Mouse (Mus musculus): ENCODE results near the gene Dmrt1. TPM values are rescaled to one million over a fixed set of nuclear protein-coding genes. Genes with fewer than 3 reads are reported as not detected.

Dmrt1 gene
- polyA plus RNA-seq, 1 experiment, result not detected

- H3K27ac ChIP-seq (ENCODE audit: insufficient read depth, low read depth, low read length), result no peak overlapping the region
- TF ChIP-seq CTCF (IDR thresholded peaks at IDR 0.05; ENCODE audit: low read depth, low read length) (no peak), POLR2A (IDR thresholded peaks at IDR 0.05; ENCODE audit: borderline replicate concordance, low read depth, low read length) (no peak)
These were observed 143.3 kb downstream of the Dmrt1 start for GRCm38 (mm10) chr19:25648701-25649100.

GRCm38 (mm10) chr19:25650474-25650873 is 145.1 kb downstream of the Dmrt1 start:
- Histone ChIP-seq H3K27ac (ENCODE audit: insufficient read depth, low read depth, low read length) (no peak overlapping the region), H3K4me3 (ENCODE audit: insufficient read depth, low read length) (no peak overlapping the region), H3K4me1 (ENCODE audit: control insufficient read depth, insufficient read depth, low read length) (no peaks in the 10 kb centered on the region)
- no peak for TF ChIP-seq POLR2A (IDR thresholded peaks at IDR 0.05; ENCODE audit: borderline replicate concordance, low read depth, low read length)
- no peak for TF ChIP-seq CTCF (IDR thresholded peaks at IDR 0.05; ENCODE audit: low read depth, low read length)

More at GRCm38 (mm10) chr19:25648701-25649100, 143.3 kb downstream of the Dmrt1 start:
- no peaks in the 10 kb centered on the region for H3K4me1 ChIP-seq (ENCODE audit: control insufficient read depth, insufficient read depth, low read length)
- H3K4me3 ChIP-seq (ENCODE audit: insufficient read depth, low read length), result no peak overlapping the region

- H3K4me1 ChIP-seq (ENCODE audit: control insufficient read depth, insufficient read depth, low read length), result no peaks in the 10 kb centered on the region
- H3K27ac ChIP-seq (ENCODE audit: insufficient read depth, low read depth, low read length), result no peak overlapping the region
- TF ChIP-seq POLR2A (IDR thresholded peaks at IDR 0.05; ENCODE audit: borderline replicate concordance, low read depth, low read length) (no peak), CTCF (IDR thresholded peaks at IDR 0.05; ENCODE audit: low read depth, low read length) (no peak)
- H3K4me3 ChIP-seq (ENCODE audit: insufficient read depth, low read length), result no peak overlapping the region
These were observed 147.1 kb downstream of the Dmrt1 start for GRCm38 (mm10) chr19:25652560-25652959.

Other genes starting within 250 kb of the Dmrt1 start
- not detected in 2 replicates for gene Dmrt3, start 104.7 kb downstream of the Dmrt1 start, polyA plus RNA-seq (2012; ENCODE audit: insufficient read depth, insufficient read length, missing spikeins)
- not detected in 2 replicates for gene Dmrt2, start 166.8 kb downstream of the Dmrt1 start, polyA plus RNA-seq (2012; ENCODE audit: insufficient read depth, insufficient read length, missing spikeins)